Mouse (Mus musculus): ENCODE measurements around the gene Mgat5b. TPM values are rescaled to one million over a fixed set of nuclear protein-coding genes. Genes with fewer than 3 reads are reported as not detected.

Gene Mgat5b
- polyA plus RNA-seq, 1 experiment from 2014 or later = 33.0 TPM

- no peaks in the 10 kb centered on the region for H3K9me3 ChIP-seq (ENCODE audit: control insufficient read depth, low read length)
- 85% methylated on average over 3 of the region's 3 CpGs for WGBS
- H3K4me3 ChIP-seq (replicated peaks; ENCODE audit: low read length) = no peak overlapping the region
- H3K9ac ChIP-seq (replicated peaks; ENCODE audit: low read depth, low read length) = no peak overlapping the region
- no peaks in the 10 kb centered on the region for H3K27me3 ChIP-seq (replicated peaks; ENCODE audit: control insufficient read depth, insufficient read depth, low read length)
- no peak for ATAC-seq
- H3K27ac ChIP-seq (ENCODE audit: low read length) = peak overlapping the region; percentile 61
- H3K4me1 ChIP-seq (replicated peaks; ENCODE audit: control insufficient read depth, insufficient read depth, low read length) = peaks cover 35% of the 10 kb centered on the region
- no peak overlapping the region for H3K4me2 ChIP-seq (ENCODE audit: low read length)
- H3K36me3 ChIP-seq (ENCODE audit: control insufficient read depth, insufficient read depth) = no peaks in the 10 kb centered on the region
These were observed 110.9 kb downstream of the Mgat5b start for GRCm38 (mm10) chr11:117029569-117029955.

GRCm38 (mm10) chr11:117030018-117030417 is 111.4 kb downstream of the Mgat5b start:
- no peaks in the 10 kb centered on the region for H3K9me3 ChIP-seq (ENCODE audit: control insufficient read depth, low read length)
- no peaks in the 10 kb centered on the region for H3K36me3 ChIP-seq (ENCODE audit: control insufficient read depth, insufficient read depth)
- no peak overlapping the region for H3K4me2 ChIP-seq (ENCODE audit: low read length)
- WGBS = 15% methylated on average over 3 of the region's 3 CpGs
- peak overlapping the region; percentile 61 for H3K27ac ChIP-seq (ENCODE audit: low read length)
- H3K27me3 ChIP-seq (replicated peaks; ENCODE audit: control insufficient read depth, insufficient read depth, low read length) = no peaks in the 10 kb centered on the region
- no peak overlapping the region for H3K9ac ChIP-seq (replicated peaks; ENCODE audit: low read depth, low read length)
- no peak for ATAC-seq
- no peak overlapping the region for H3K4me3 ChIP-seq (replicated peaks; ENCODE audit: low read length)
- peaks cover 35% of the 10 kb centered on the region for H3K4me1 ChIP-seq (replicated peaks; ENCODE audit: control insufficient read depth, insufficient read depth, low read length)

GRCm38 (mm10) chr11:117030471-117031101 is 111.9 kb downstream of the Mgat5b start:
- 47% methylated on average over 8 of the region's 8 CpGs for WGBS
- Histone ChIP-seq H3K4me1 (replicated peaks; ENCODE audit: control insufficient read depth, insufficient read depth, low read length) (peaks cover 35% of the 10 kb centered on the region), H3K9me3 (ENCODE audit: control insufficient read depth, low read length) (no peaks in the 10 kb centered on the region), H3K27ac (ENCODE audit: low read length) (peak overlapping the region; percentile 61), H3K9ac (replicated peaks; ENCODE audit: low read depth, low read length) (no peak overlapping the region), H3K36me3 (ENCODE audit: control insufficient read depth, insufficient read depth) (no peaks in the 10 kb centered on the region), H3K27me3 (replicated peaks; ENCODE audit: control insufficient read depth, insufficient read depth, low read length) (no peaks in the 10 kb centered on the region), H3K4me3 (replicated peaks; ENCODE audit: low read length) (no peak overlapping the region), H3K4me2 (ENCODE audit: low read length) (no peak overlapping the region)
- ATAC-seq = peak; percentile 52

- Histone ChIP-seq H3K27ac (ENCODE audit: low read length) (peak overlapping the region; percentile 1; the same call in 1 of the 2 replicates), H3K9ac (replicated peaks; ENCODE audit: low read depth, low read length) (no peak overlapping the region), H3K4me1 (replicated peaks; ENCODE audit: control insufficient read depth, insufficient read depth, low read length) (peaks cover 35% of the 10 kb centered on the region), H3K27me3 (replicated peaks; ENCODE audit: control insufficient read depth, insufficient read depth, low read length) (no peaks in the 10 kb centered on the region), H3K4me3 (replicated peaks; ENCODE audit: low read length) (no peak overlapping the region), H3K4me2 (ENCODE audit: low read length) (no peak overlapping the region), H3K36me3 (ENCODE audit: control insufficient read depth, insufficient read depth) (no peaks in the 10 kb centered on the region), H3K9me3 (ENCODE audit: control insufficient read depth, low read length) (no peaks in the 10 kb centered on the region)
- 0 out of 2 replicates have a peak, but pooled peaks have one; percentile 21 for ATAC-seq
- WGBS = 24% methylated on average over 4 of the region's 4 CpGs
These were observed 112.6 kb downstream of the Mgat5b start for GRCm38 (mm10) chr11:117031249-117031648.

- Histone ChIP-seq H3K4me1 (replicated peaks; ENCODE audit: control insufficient read depth, insufficient read depth, low read length) (peaks cover 6% of the 10 kb centered on the region; the same call in 1 of the 2 replicates), H3K9ac (replicated peaks; ENCODE audit: low read depth, low read length) (no peak overlapping the region), H3K9me3 (ENCODE audit: control insufficient read depth, low read length) (no peaks in the 10 kb centered on the region), H3K27ac (ENCODE audit: low read length) (no peak overlapping the region), H3K4me2 (ENCODE audit: low read length) (no peak overlapping the region), H3K36me3 (ENCODE audit: control insufficient read depth, insufficient read depth) (no peaks in the 10 kb centered on the region), H3K4me3 (replicated peaks; ENCODE audit: low read length) (no peak overlapping the region), H3K27me3 (replicated peaks; ENCODE audit: control insufficient read depth, insufficient read depth, low read length) (no peaks in the 10 kb centered on the region)
- no peak for ATAC-seq
- 28% methylated on average over 11 of the region's 11 CpGs for WGBS
These were observed 117.1 kb downstream of the Mgat5b start for GRCm38 (mm10) chr11:117035661-117036336.

Other genes starting within 250 kb of the Mgat5b start
- gene St6galnac1, start 143.4 kb upstream of the Mgat5b start, polyA plus RNA-seq (2015; fragmentation: Nextera tagmentation; extraction: Ambion mirVana) = not detected in 2 replicates
- 6.3 and 7.8 TPM in 2 replicates for gene Mxra7, start 90.8 kb upstream of the Mgat5b start, polyA plus RNA-seq (2015; fragmentation: Nextera tagmentation; extraction: Ambion mirVana)
- 80.4 and 88.5 TPM in 2 replicates for gene Mettl23, start 75.6 kb upstream of the Mgat5b start, polyA plus RNA-seq (2015; fragmentation: Nextera tagmentation; extraction: Ambion mirVana)
- gene Jmjd6, start 75.4 kb upstream of the Mgat5b start, polyA plus RNA-seq (2015; fragmentation: Nextera tagmentation; extraction: Ambion mirVana) = 71.2 and 72.5 TPM in 2 replicates
- 46.3 and 55.8 TPM in 2 replicates for gene Mfsd11, start 66.4 kb upstream of the Mgat5b start, polyA plus RNA-seq (2015; fragmentation: Nextera tagmentation; extraction: Ambion mirVana)
- 649 and 700 TPM in 2 replicates for gene Srsf2, start 65.8 kb upstream of the Mgat5b start, polyA plus RNA-seq (2015; fragmentation: Nextera tagmentation; extraction: Ambion mirVana)
- gene Sec14l1, start 196.3 kb downstream of the Mgat5b start, polyA plus RNA-seq (2015; fragmentation: Nextera tagmentation; extraction: Ambion mirVana) = 76.9 and 83.7 TPM in 2 replicates

All from forebrain, embryonic 16.5 days (tissue).